Mouse (Mus musculus): Measurements from ENCODE around the gene 2210016L21Rik.

- peak; percentile 93 for TF ChIP-seq CTCF (IDR thresholded peaks at IDR 0.05; ENCODE audit: control insufficient read depth, insufficient read depth, insufficient read length)
- TF ChIP-seq USF1 (IDR thresholded peaks at IDR 0.05; ENCODE audit: low read depth), result no peak
- no peak for TF ChIP-seq CEBPB (IDR thresholded peaks at IDR 0.05; ENCODE audit: low read depth)
Measured at GRCm38 (mm10) chr5:114979250-114980121, 37.5 kb downstream of the 2210016L21Rik start.

All from C2C12 (cell line).